Mouse (Mus musculus): ENCODE results near the gene Olfr1487.

The Olfr1487 gene

DNA sequence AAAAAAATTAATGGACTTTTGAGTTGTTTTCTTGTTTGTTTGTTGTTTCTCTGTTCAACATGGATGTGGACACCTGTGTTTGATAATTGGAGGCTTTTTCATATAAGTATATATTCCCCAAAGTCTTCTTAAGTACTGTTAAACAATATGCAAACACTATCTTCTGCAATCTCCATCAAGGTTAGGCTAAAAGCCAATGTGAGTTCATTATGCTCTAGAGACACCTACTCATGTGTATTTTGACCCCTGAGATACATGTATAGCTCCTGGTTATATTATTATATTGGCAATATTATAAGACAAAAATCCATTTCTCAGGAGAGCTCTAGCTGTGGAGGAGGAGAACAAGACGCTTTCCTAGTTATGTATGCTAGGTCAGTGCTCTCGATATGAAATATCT is at the start of gene Olfr1487:
Olfr1487 (plus strand) TSS at position 301 of the 400 bp plus-strand sequence.
- 92% methylated on average over 2 of the region's 2 CpGs for WGBS

- WGBS = 94% methylated on average over 1 of the region's 1 CpGs
Observed at GRCm38 (mm10) chr19:13583211-13583610, 34.0 kb upstream of the Olfr1487 start, which contains the start of gene Olfr1484. Gene Olfr1484 (plus strand): TSS chr19:13583511.

GRCm38 (mm10) chr19:13631321-13631720 is 14.1 kb downstream of the Olfr1487 start, which contains the start of gene Olfr1489:
Gene Olfr1489 (plus strand): TSS chr19:13631621.
- WGBS = 85% methylated on average over 1 of the region's 1 CpGs

GRCm38 (mm10) chr19:13650791-13651190 is 33.6 kb downstream of the Olfr1487 start, which contains the start of gene Olfr1490:
Gene Olfr1490 (plus strand): TSS chr19:13651091.
- 64% methylated on average over 1 of the region's 1 CpGs for WGBS

Measured in cerebral cortex, adult 2 months (tissue).